Mouse (Mus musculus) MEL (cell line): ENCODE data around the gene Gngt2. TPM values are rescaled to one million over a fixed set of nuclear protein-coding genes. Genes with fewer than 3 reads are reported as not detected.

Experiments used
- DNase-seq: peaks from one replicate; pipeline ENCODE4 v3.0.0; 2011; ENCODE audit warnings: low read depth, low spot score
- H3K27ac ChIP-seq: 2 replicates; pipeline ENCODE4 v1.5.1; 2012; ENCODE audit warnings: low read depth, mild to moderate bottlenecking, control low read depth, low read length, moderate library complexity; ENCODE audit not compliant: control insufficient read depth
- H3K27me3 ChIP-seq, 2 experiments: fragments of 150-350 bp in 1 of 2; sonication (generic) in 1 of 2; 2 replicates each; pipeline ENCODE4 v1.6.1; 2012; ENCODE audit warnings: low read length in 2 of 2, mild to moderate bottlenecking in 2 of 2, improper control_type of control experiment in 1 of 2, moderate library complexity in 1 of 2; ENCODE audit not compliant: insufficient read depth in 2 of 2, control insufficient read depth in 1 of 2
- H3K36me3 ChIP-seq, 2 experiments: 2 replicates each; pipeline ENCODE4 v1.6.1; 2012 to 2014; ENCODE audit warnings: low read length in 2 of 2, improper control_type of control experiment in 1 of 2, inconsistent platforms in 1 of 2, mild to moderate bottlenecking in 1 of 2; ENCODE audit not compliant: insufficient read depth in 2 of 2, control insufficient read depth in 1 of 2
- H3K4me1 ChIP-seq, 2 experiments: fragments of 150-350 bp in 1 of 2; sonication (generic) in 1 of 2; 2 replicates each; pipeline ENCODE4 v1.6.1; 2012; ENCODE audit warnings: low read length in 2 of 2, improper control_type of control experiment in 1 of 2, mild to moderate bottlenecking in 1 of 2; ENCODE audit not compliant: insufficient read depth in 2 of 2, control insufficient read depth in 1 of 2
- H3K4me3 ChIP-seq, 2 experiments: fragments of 150-350 bp in 1 of 2; sonication (generic) in 1 of 2; 2 replicates each; pipeline ENCODE4 v1.5.1; 2012; ENCODE audit warnings: low read depth in 2 of 2, low read length in 2 of 2, mild to moderate bottlenecking in 2 of 2, moderate library complexity in 2 of 2, control low read depth in 1 of 2, improper control_type of control experiment in 1 of 2; ENCODE audit not compliant: control insufficient read depth in 1 of 2, insufficient read depth in 1 of 2
- H3K79me2 ChIP-seq: 2 replicates; pipeline ENCODE4 v1.6.1; 2012; ENCODE audit warnings: mild to moderate bottlenecking, low read length, moderate library complexity; ENCODE audit not compliant: control insufficient read depth, poor library complexity, insufficient read depth
- H3K9ac ChIP-seq: 2 replicates; pipeline ENCODE4 v1.6.1; 2012; ENCODE audit warnings: low read depth, mild to moderate bottlenecking, control low read depth, low read length, moderate library complexity; ENCODE audit not compliant: control insufficient read depth, poor library complexity, severe bottlenecking
- H3K9me3 ChIP-seq: fragments of 150-350 bp; sonication (generic); replicated peaks from 2 replicates; pipeline ENCODE4 v1.6.1; 2012; ENCODE audit warnings: mild to moderate bottlenecking, low read length, improper control_type of control experiment, moderate library complexity; ENCODE audit not compliant: insufficient read depth
- CHD1 ChIP-seq: IDR thresholded peaks from 2 replicates; pipeline ENCODE4 v1.6.1; 2012; ENCODE audit warnings: low read depth, mild to moderate bottlenecking, inconsistent platforms, low read length, improper control_type of control experiment
- CHD2 ChIP-seq: IDR thresholded peaks from 2 replicates; pipeline ENCODE4 v1.6.1; 2011; ENCODE audit warnings: low read length, improper control_type of control experiment
- E2F4 ChIP-seq: IDR thresholded peaks from 2 replicates; pipeline ENCODE4 v1.6.1; 2011; ENCODE audit warnings: low read depth, low read length, improper control_type of control experiment, borderline replicate concordance
- ELF1 ChIP-seq: IDR thresholded peaks from 2 replicates; pipeline ENCODE4 v1.6.1; 2014; ENCODE audit warnings: low read depth, mild to moderate bottlenecking, inconsistent platforms, low read length, improper control_type of control experiment, moderate library complexity
- EP300 ChIP-seq, 2 experiments: IDR thresholded peaks; 2 replicates each; pipeline ENCODE4 v1.6.1; 2011; ENCODE audit warnings: improper control_type of control experiment in 2 of 2, low read length in 2 of 2, low read depth in 1 of 2, mild to moderate bottlenecking in 1 of 2
- ETS1 ChIP-seq: IDR thresholded peaks from 2 replicates; pipeline ENCODE4 v1.6.1; 2012; ENCODE audit warnings: low read depth, mild to moderate bottlenecking, inconsistent platforms, low read length, improper control_type of control experiment, moderate library complexity
- GABPA ChIP-seq: IDR thresholded peaks from 2 replicates; pipeline ENCODE4 v1.6.1; 2012; ENCODE audit warnings: low read depth, mild to moderate bottlenecking, inconsistent platforms, low read length, improper control_type of control experiment, moderate library complexity
- GATA1 ChIP-seq: IDR thresholded peaks from 2 replicates; pipeline ENCODE4 v1.6.1; 2011; ENCODE audit warnings: low read depth, low read length, improper control_type of control experiment
- HCFC1 ChIP-seq: IDR thresholded peaks from 2 replicates; pipeline ENCODE4 v1.6.1; 2012; ENCODE audit warnings: low read depth, mild to moderate bottlenecking, inconsistent platforms, low read length, improper control_type of control experiment, moderate library complexity
- KAT2A ChIP-seq: conservative IDR thresholded peaks from 2 replicates; pipeline ENCODE4 v1.6.1; 2012; ENCODE audit warnings: low read depth, low read length, improper control_type of control experiment, inconsistent platforms
- MAFK ChIP-seq: IDR thresholded peaks from 2 replicates; pipeline ENCODE4 v1.6.1; 2011; ENCODE audit warnings: low read depth, mild to moderate bottlenecking, low read length, improper control_type of control experiment, borderline replicate concordance
- MAZ ChIP-seq: IDR thresholded peaks from 2 replicates; pipeline ENCODE4 v1.6.1; 2012; ENCODE audit warnings: low read depth, mild to moderate bottlenecking, inconsistent platforms, low read length, improper control_type of control experiment
- MXI1 ChIP-seq: IDR thresholded peaks from 2 replicates; pipeline ENCODE4 v1.6.1; 2011; ENCODE audit warnings: mild to moderate bottlenecking, low read depth, low read length, improper control_type of control experiment
- MYB ChIP-seq: IDR thresholded peaks from 2 replicates; pipeline ENCODE4 v1.6.1; 2011; ENCODE audit warnings: mild to moderate bottlenecking, low read depth, low read length, improper control_type of control experiment
- MYC ChIP-seq: IDR thresholded peaks from 2 replicates; pipeline ENCODE4 v1.6.1; 2011; ENCODE audit warnings: low read depth, mild to moderate bottlenecking, low read length, improper control_type of control experiment, moderate library complexity
- NELFE ChIP-seq: IDR thresholded peaks from 2 replicates; pipeline ENCODE4 v1.6.1; 2011; ENCODE audit warnings: low read depth, low read length, improper control_type of control experiment
- NRF1 ChIP-seq: IDR thresholded peaks from 2 replicates; pipeline ENCODE4 v1.6.1; 2014; ENCODE audit warnings: low read depth, mild to moderate bottlenecking, inconsistent platforms, low read length, improper control_type of control experiment, moderate library complexity; ENCODE audit not compliant: poor library complexity, insufficient read depth, severe bottlenecking
- POLR2A ChIP-seq, 2 experiments: IDR thresholded peaks; 2 replicates each; pipeline ENCODE4 v1.6.1; 2011 to 2012; ENCODE audit warnings: low read length in 2 of 2, mild to moderate bottlenecking in 2 of 2, control low read depth in 1 of 2, improper control_type of control experiment in 1 of 2, low read depth in 1 of 2, moderate library complexity in 1 of 2; ENCODE audit not compliant: control insufficient read depth in 1 of 2, insufficient read depth in 1 of 2, poor library complexity in 1 of 2
- POLR2AphosphoS2 ChIP-seq: IDR thresholded peaks from 2 replicates; pipeline ENCODE4 v1.6.1; 2011; ENCODE audit warnings: low read length, improper control_type of control experiment
- RAD21 ChIP-seq: IDR thresholded peaks from 2 replicates; pipeline ENCODE4 v1.6.1; 2011; ENCODE audit warnings: mild to moderate bottlenecking, low read depth, low read length, improper control_type of control experiment
- SIN3A ChIP-seq: IDR thresholded peaks from 2 replicates; pipeline ENCODE4 v1.6.1; 2012; ENCODE audit warnings: low read length, improper control_type of control experiment, inconsistent platforms
- TBP ChIP-seq: IDR thresholded peaks from 2 replicates; pipeline ENCODE4 v1.8.0; 2011; ENCODE audit warnings: low read depth, low read length, improper control_type of control experiment
- TCF12 ChIP-seq: IDR thresholded peaks from 2 replicates; pipeline ENCODE4 v1.6.1; 2014; ENCODE audit warnings: low read depth, mild to moderate bottlenecking, inconsistent platforms, low read length, improper control_type of control experiment, moderate library complexity
- UBTF ChIP-seq: IDR thresholded peaks from 2 replicates; pipeline ENCODE4 v1.6.1; 2012; ENCODE audit warnings: low read depth, mild to moderate bottlenecking, inconsistent platforms, low read length, improper control_type of control experiment, moderate library complexity, borderline replicate concordance; ENCODE audit not compliant: insufficient read depth
- USF2 ChIP-seq, 2 experiments: IDR thresholded peaks; 2 replicates each; pipeline ENCODE4 v1.6.1; 2011 to 2012; ENCODE audit warnings: improper control_type of control experiment in 2 of 2, low read length in 2 of 2, borderline replicate concordance in 1 of 2, inconsistent platforms in 1 of 2, low read depth in 1 of 2, mild to moderate bottlenecking in 1 of 2; ENCODE audit not compliant: insufficient read depth in 1 of 2
- ZC3H11A ChIP-seq: IDR thresholded peaks from 2 replicates; pipeline ENCODE4 v1.6.1; 2012; ENCODE audit warnings: low read depth, mild to moderate bottlenecking, inconsistent platforms, low read length, improper control_type of control experiment
- ZKSCAN1 ChIP-seq: IDR thresholded peaks from 2 replicates; pipeline ENCODE4 v1.6.1; 2012; ENCODE audit warnings: low read depth, mild to moderate bottlenecking, inconsistent platforms, low read length, improper control_type of control experiment, moderate library complexity
- polyA plus RNA-seq, 2 experiments: library from polyadenylated mRNA; stranded (reverse) in 1 of 2; unstranded in 1 of 2; fragments of >175 nt in 1 of 2; fragments of >200 nt in 1 of 2; gene quantifications; 2 replicates each; pipeline versions ENCODE4 v1.2.1 to v1.2.4; 2012; ENCODE audit warnings: low replicate concordance in 2 of 2, low read depth in 1 of 2; ENCODE audit not compliant: insufficient read length in 2 of 2, insufficient read depth in 1 of 2, missing spikeins in 1 of 2
- total RNA-seq: library from RNA; depleted of rRNA; stranded (reverse); fragments of 300-350 nt; gene quantifications from 2 replicates; pipeline ENCODE4 v1.2.3, GENCODE M21; 2012

The Gngt2 gene
- total and polyA plus RNA-seq, 3 experiments: 23.5 to 25.9 TPM; not detected in 1

DNA sequence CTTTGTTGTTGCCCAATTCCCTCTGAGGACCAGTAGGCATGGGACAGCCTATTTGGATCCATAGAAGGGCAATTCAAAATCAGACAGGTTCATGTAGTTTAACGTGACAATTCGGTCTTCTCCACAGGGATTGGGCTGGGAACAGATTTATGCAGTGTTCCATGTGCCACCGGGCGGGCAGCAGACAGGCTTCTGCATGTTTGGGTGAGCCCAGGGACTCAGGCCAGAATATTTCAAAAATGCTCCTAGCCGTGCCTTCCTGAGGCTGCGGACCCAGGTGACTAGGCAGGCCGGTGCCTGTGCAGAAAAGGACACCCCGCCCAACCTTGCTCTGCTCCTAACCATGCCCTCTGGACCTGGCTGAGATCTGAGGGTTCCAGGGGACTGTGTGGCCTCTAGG, 17.9 kb upstream of the Gngt2 start:
- Histone ChIP-seq H3K4me3 (no peak overlapping the region), H3K36me3 (peaks cover 0 to 3% of the 10 kb centered on the region in 2 experiments; a peak in 1 of 4 replicates), H3K27me3 (no peaks in the 10 kb centered on the region), H3K9me3 (no peaks in the 10 kb centered on the region), H3K79me2 (peaks cover 3% of the 10 kb centered on the region; the same call in 1 of the 2 replicates), H3K27ac (no peak overlapping the region), H3K9ac (no peak overlapping the region), H3K4me1 (peaks cover 0 to 4% of the 10 kb centered on the region in 2 experiments; a peak in 2 of 4 replicates)
- TF ChIP-seq POLR2A (IDR thresholded peaks at IDR 0.05; ENCODE audit: control insufficient read depth in 1 of 2, insufficient read depth in 1 of 2, low read depth in 1 of 2, low read length in 2 of 2, poor library complexity in 1 of 2) (no peak), ZC3H11A (no peak), TBP (no peak), CHD1 (no peak), NRF1 (no peak), GATA1 (no peak), ELF1 (no peak), MYB (no peak), ETS1 (no peak), EP300 (IDR thresholded peaks at IDR 0.05; ENCODE audit: low read depth in 1 of 2, low read length in 2 of 2) (no peak), E2F4 (no peak), RAD21 (no peak), MAFK (no peak), MXI1 (no peak), SIN3A (no peak), MYC (no peak), CHD2 (no peak), KAT2A (no peak), TCF12 (no peak)
- no peak for DNase-seq

DNA sequence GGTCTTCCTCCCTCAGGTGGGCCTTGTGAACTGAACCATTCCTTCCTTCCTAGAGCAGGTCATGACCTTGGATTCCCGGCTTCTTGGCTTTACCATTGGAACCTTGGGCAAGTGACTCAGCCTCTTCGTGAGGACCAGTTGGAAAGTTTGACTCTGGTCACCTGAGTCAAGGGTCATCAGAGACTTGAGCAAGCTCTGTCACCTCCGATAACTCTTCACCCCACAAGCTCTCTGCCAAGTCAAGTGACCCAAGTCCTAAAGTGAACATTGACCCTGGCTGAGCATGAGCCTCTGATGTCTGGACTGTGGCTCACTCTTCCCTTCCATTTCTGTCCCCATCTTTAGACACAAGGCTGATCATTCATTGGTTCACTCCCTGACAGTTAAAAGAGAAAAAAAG, 15.5 kb upstream of the Gngt2 start:
- peaks cover 8 to 16% of the 10 kb centered on the region in 2 experiments for H3K4me1 ChIP-seq

More for the DNA sequence above, 15.5 kb upstream of the Gngt2 start:
- TF ChIP-seq CHD2: no peak
- no peak for TF ChIP-seq USF2 (IDR thresholded peaks at IDR 0.05; ENCODE audit: borderline replicate concordance in 1 of 2, insufficient read depth in 1 of 2, low read depth in 1 of 2, low read length in 2 of 2)
- TF ChIP-seq MAZ: no peak
- TF ChIP-seq POLR2A (IDR thresholded peaks at IDR 0.05; ENCODE audit: control insufficient read depth in 1 of 2, insufficient read depth in 1 of 2, low read depth in 1 of 2, low read length in 2 of 2, poor library complexity in 1 of 2): no peak
- TF ChIP-seq ZKSCAN1: no peak
- no peak for TF ChIP-seq MAFK
- TF ChIP-seq RAD21: no peak
- no peak for TF ChIP-seq NELFE
- no peak for TF ChIP-seq POLR2AphosphoS2
- TF ChIP-seq GABPA: no peak
- TF ChIP-seq SIN3A: no peak
- TF ChIP-seq MXI1: no peak
- no peak for TF ChIP-seq HCFC1
- no peak for TF ChIP-seq UBTF
- no peak for TF ChIP-seq EP300 (IDR thresholded peaks at IDR 0.05; ENCODE audit: low read depth in 1 of 2, low read length in 2 of 2)
- TF ChIP-seq MYC: no peak
- peaks cover 0 to 12% of the 10 kb centered on the region in 2 experiments; a peak in 2 of 4 replicates for H3K36me3 ChIP-seq
- no peak overlapping the region for H3K9ac ChIP-seq
- H3K4me3 ChIP-seq: no peak overlapping the region
- H3K79me2 ChIP-seq: peaks cover 5% of the 10 kb centered on the region; the same call in 1 of the 2 replicates
- H3K27me3 ChIP-seq: no peaks in the 10 kb centered on the region
- no peak overlapping the region for H3K27ac ChIP-seq
- DNase-seq: no peak
- H3K9me3 ChIP-seq: no peaks in the 10 kb centered on the region
